Mouse (Mus musculus) kidney, postnatal 0 days (tissue): ENCODE measurements at regions not wholly inside any gene's neighbourhood (a gene's known extent, or its start where the extent isn't known, plus 50 kb on each side); places are given as distances from the start of the nearest gene placed in this dataset.
A peak's percentile ranks its signal among the peaks of the same experiment; 100 is the strongest.

Source experiments
- ATAC-seq: fragments of 200-750 bp; cut with Nextera tagmentation; replicated peaks from 2 replicates; pipeline ENCODE4 v1.8.0; 2017; ENCODE audit warnings: low read depth, moderate number of reproducible peaks, moderate TSS enrichment, moderate library complexity; ENCODE audit not compliant: low FRiP score
- DNase-seq: peaks from one replicate; pipeline ENCODE4 v3.0.0-alpha.2; 2016; ENCODE audit warnings: low spot score
- H3K27ac ChIP-seq: fragments of 300-500 bp; sonication (generic); 2 replicates; pipeline ENCODE4 v1.5.1; 2014; ENCODE audit warnings: mild to moderate bottlenecking
- H3K27me3 ChIP-seq: fragments of 300-500 bp; sonication (generic); 2 replicates; pipeline ENCODE4 v1.6.1; 2014; ENCODE audit warnings: low read length, mixed read lengths; ENCODE audit not compliant: insufficient read depth
- H3K36me3 ChIP-seq: fragments of 300-500 bp; sonication (generic); 2 replicates; pipeline ENCODE4 v1.6.1; 2014; ENCODE audit warnings: low read length, mixed read lengths; ENCODE audit not compliant: insufficient read depth
- H3K4me1 ChIP-seq: fragments of 300-500 bp; sonication (generic); replicated peaks from 2 replicates; pipeline ENCODE4 v1.6.1; 2014; ENCODE audit warnings: antibody characterized with exemption, low read length, mixed read lengths; ENCODE audit not compliant: insufficient read depth
- H3K4me2 ChIP-seq: fragments of 300-500 bp; sonication (generic); 2 replicates; pipeline ENCODE4 v1.6.1; 2014; ENCODE audit warnings: mild to moderate bottlenecking, low read length, moderate library complexity, mixed read lengths
- H3K4me3 ChIP-seq: fragments of 300-500 bp; sonication (generic); replicated peaks from 2 replicates; pipeline ENCODE4 v1.5.1; 2014; ENCODE audit warnings: low read depth, low read length
- H3K9ac ChIP-seq: fragments of 300-500 bp; sonication (generic); 2 replicates; pipeline ENCODE4 v1.6.1; 2014; ENCODE audit warnings: low read depth, low read length
- H3K9me3 ChIP-seq: fragments of 300-500 bp; sonication (generic); replicated peaks from 2 replicates; pipeline ENCODE4 v1.6.1; 2016; ENCODE audit warnings: low read length, inconsistent platforms, mixed read lengths
- CTCF ChIP-seq: IDR thresholded peaks from 2 replicates; pipeline ENCODE4 v1.5.1; 2016; ENCODE audit warnings: antibody characterized with exemption, low read depth, mild to moderate bottlenecking, moderate library complexity
- WGBS: fragments of 180-500 bp; shearing (Covaris S2); extraction: QIAGEN DNeasy Blood & Tissue Kit; methylation state at CpG from one replicate; pipeline ENCODE4 v1.1.7; 2014; 5-methylcytosine and 5-hydroxymethylcytosine counted together

DNA sequence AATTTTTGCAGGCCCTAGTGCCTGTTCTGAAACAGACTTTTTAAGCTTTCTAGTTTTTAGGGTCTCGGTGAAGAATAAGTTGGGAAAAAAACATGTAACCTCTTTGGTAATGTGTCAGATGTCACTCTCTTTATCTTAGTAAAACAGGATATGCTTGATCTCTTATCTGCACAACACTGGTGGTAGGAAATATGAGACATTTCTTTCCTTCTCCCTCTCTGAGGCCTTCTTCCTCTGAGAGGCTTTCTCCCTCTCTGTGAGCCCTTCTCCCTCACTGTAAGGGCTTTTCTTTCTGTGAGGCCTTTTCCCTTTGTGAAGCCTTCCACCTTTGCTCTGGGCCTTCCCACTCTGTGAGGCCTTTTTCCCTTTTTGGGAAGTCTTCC, 708.7 kb upstream of the Slit2 start:
- peaks cover 9% of the 10 kb centered on the region; the same call in 1 of the 2 replicates for H3K4me1 ChIP-seq
- no peak for TF ChIP-seq CTCF
- ATAC-seq (no peak), DNase-seq (no peak)
- H3K27me3 ChIP-seq, result no peaks in the 10 kb centered on the region
- no peaks in the 10 kb centered on the region for H3K9me3 ChIP-seq
- H3K27ac ChIP-seq, result 0 out of 2 replicates have a peak overlapping the region, but pooled peaks have one; percentile 25
- no peaks in the 10 kb centered on the region for H3K36me3 ChIP-seq
- no peak overlapping the region for H3K4me3 ChIP-seq
- H3K9ac ChIP-seq, result no peak overlapping the region
- no peak overlapping the region for H3K4me2 ChIP-seq
- 33% methylated on average over 1 of the region's 1 CpGs for WGBS

DNA sequence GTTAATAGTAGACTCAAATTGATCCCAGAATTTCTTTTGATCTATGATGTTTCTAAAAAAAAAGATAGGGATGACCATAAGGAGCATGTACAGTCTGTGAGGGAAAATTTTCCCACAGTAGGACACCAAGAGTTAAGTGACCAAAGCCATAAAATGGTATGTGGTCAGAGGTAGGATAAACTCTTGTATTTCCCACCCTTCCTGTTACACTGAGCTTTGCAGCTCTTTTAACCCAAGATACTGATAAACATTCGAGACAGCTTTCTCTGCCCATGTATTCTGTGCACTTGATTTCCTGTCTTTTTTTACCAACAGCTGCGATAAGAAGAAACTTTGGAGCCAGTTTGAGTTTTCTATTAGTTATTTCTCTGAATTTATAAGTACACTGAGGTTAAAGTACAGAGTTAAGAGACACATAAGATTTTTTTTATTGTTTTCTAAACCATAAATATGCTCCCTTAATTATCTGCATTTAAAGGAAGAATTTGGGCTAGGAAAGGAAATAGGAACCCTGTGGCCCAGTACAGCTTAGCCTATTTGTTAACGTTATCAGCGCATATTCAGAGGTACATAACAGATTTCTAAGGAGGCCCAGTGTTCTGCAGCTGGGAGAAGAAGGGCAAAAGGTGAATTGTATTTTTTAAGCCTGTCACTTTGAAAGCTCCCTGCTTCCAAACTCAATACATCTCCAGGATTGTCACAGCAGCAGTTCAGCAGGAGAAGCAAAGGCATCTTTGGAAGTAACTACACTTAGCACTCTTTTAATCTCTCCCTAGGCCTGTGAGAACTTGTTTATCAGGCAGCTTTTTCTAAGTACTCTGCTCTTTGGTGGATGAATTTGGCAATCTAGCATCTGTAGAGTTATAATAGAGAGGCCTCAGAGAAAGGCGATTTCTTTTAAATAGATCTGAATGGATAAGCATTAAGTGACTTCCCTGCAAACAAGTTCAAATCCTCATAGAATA, 706.4 kb upstream of the Slit2 start:
- ATAC-seq (no peak), DNase-seq (peak; percentile 83)
- no peaks in the 10 kb centered on the region for H3K9me3 ChIP-seq
- peaks cover 9% of the 10 kb centered on the region; the same call in 1 of the 2 replicates for H3K4me1 ChIP-seq
- WGBS, result 41% methylated on average over 5 of the region's 5 CpGs
- no peaks in the 10 kb centered on the region for H3K36me3 ChIP-seq
- H3K4me2 ChIP-seq, result no peak overlapping the region
- H3K4me3 ChIP-seq, result no peak overlapping the region
- no peak overlapping the region for H3K27ac ChIP-seq
- no peaks in the 10 kb centered on the region for H3K27me3 ChIP-seq
- TF ChIP-seq CTCF, result no peak
- H3K9ac ChIP-seq, result no peak overlapping the region

- WGBS, result 83% methylated on average over 3 of the region's 3 CpGs
- Histone ChIP-seq H3K36me3 (no peaks in the 10 kb centered on the region), H3K27me3 (no peaks in the 10 kb centered on the region), H3K9ac (no peak overlapping the region), H3K4me2 (no peak overlapping the region), H3K9me3 (no peaks in the 10 kb centered on the region), H3K4me3 (no peak overlapping the region), H3K4me1 (no peaks in the 10 kb centered on the region), H3K27ac (no peak overlapping the region)
- ATAC-seq (no peak), DNase-seq (peak; percentile 2)
- no peak for TF ChIP-seq CTCF
These were observed 703.3 kb upstream of the Slit2 start for GRCm38 (mm10) chr5:47279630-47280029.

- Histone ChIP-seq H3K9ac (no peak overlapping the region), H3K4me2 (no peak overlapping the region), H3K4me3 (no peak overlapping the region), H3K9me3 (no peaks in the 10 kb centered on the region), H3K36me3 (no peaks in the 10 kb centered on the region), H3K27me3 (no peaks in the 10 kb centered on the region), H3K4me1 (no peaks in the 10 kb centered on the region), H3K27ac (no peak overlapping the region)
- ATAC-seq, result no peak
- DNase-seq, result no peak
- WGBS, result 87% methylated on average over 4 of the region's 4 CpGs
- no peak for TF ChIP-seq CTCF
These were observed 683.3 kb upstream of the Slit2 start for GRCm38 (mm10) chr5:47299602-47300001.

- Histone ChIP-seq H3K4me2 (no peak overlapping the region), H3K4me3 (no peak overlapping the region), H3K27ac (no peak overlapping the region), H3K27me3 (no peaks in the 10 kb centered on the region), H3K9ac (no peak overlapping the region), H3K9me3 (no peaks in the 10 kb centered on the region), H3K36me3 (no peaks in the 10 kb centered on the region), H3K4me1 (no peaks in the 10 kb centered on the region)
- ATAC-seq (no peak), DNase-seq (no peak)
- 93% methylated on average over 4 of the region's 4 CpGs for WGBS
- TF ChIP-seq CTCF, result no peak
These were observed 665.4 kb upstream of the Slit2 start for GRCm38 (mm10) chr5:47317506-47317905.

DNA sequence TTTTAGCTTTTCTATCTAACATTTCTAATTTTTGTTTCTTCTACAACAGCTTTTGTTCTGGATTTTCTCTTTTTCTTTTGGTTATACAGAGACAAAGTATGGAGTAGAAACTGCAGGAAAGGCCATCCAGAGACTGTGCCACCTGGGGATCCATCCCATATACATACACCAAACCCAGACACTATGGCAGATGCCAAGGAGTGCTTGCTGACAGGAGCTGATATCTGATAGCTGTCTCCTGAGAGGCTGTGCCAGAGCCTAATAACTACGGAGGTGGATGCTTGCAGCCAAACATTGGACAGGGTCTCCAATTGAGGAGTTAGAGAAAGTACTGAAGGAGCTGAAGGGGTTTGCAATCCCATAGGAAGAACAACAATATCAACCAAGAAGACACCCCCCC, 664.8 kb upstream of the Slit2 start:
- Histone ChIP-seq H3K4me1 (no peaks in the 10 kb centered on the region), H3K9ac (no peak overlapping the region), H3K4me3 (no peak overlapping the region), H3K27me3 (no peaks in the 10 kb centered on the region), H3K27ac (no peak overlapping the region), H3K36me3 (no peaks in the 10 kb centered on the region), H3K4me2 (no peak overlapping the region), H3K9me3 (no peaks in the 10 kb centered on the region)
- no peak for TF ChIP-seq CTCF
- no peak for DNase-seq
- 41% methylated on average over 1 of the region's 1 CpGs for WGBS
- ATAC-seq, result no peak
